Mouse (Mus musculus) embryonic fibroblast, embryonic 13.5 days (primary cell): Measurements from ENCODE around the gene Zfp512b. TPM values are rescaled to one million over a fixed set of nuclear protein-coding genes. Genes with fewer than 3 reads are reported as not detected.

Experiments
- H3K27ac ChIP-seq: 2 replicates; pipeline ENCODE4 v1.5.1; 2012; ENCODE audit warnings: low read length, control low read depth, inconsistent platforms; ENCODE audit not compliant: insufficient read depth
- H3K4me1 ChIP-seq: 2 replicates; pipeline ENCODE4 v1.6.1; 2011; ENCODE audit warnings: low read length; ENCODE audit not compliant: control insufficient read depth, insufficient read depth
- H3K4me3 ChIP-seq: 2 replicates; pipeline ENCODE4 v1.5.1; 2011; ENCODE audit warnings: mild to moderate bottlenecking, control low read depth, low read length; ENCODE audit not compliant: insufficient read depth
- CTCF ChIP-seq: IDR thresholded peaks from 2 replicates; pipeline ENCODE4 v1.5.1; 2011; ENCODE audit warnings: mild to moderate bottlenecking, control low read depth, low read length, moderate library complexity, borderline replicate concordance; ENCODE audit not compliant: insufficient read depth
- POLR2A ChIP-seq: IDR thresholded peaks from 2 replicates; pipeline ENCODE4 v1.6.1; 2011; ENCODE audit warnings: low read depth, mild to moderate bottlenecking, control low read depth, low read length, moderate library complexity
- polyA plus RNA-seq: library from polyadenylated mRNA; stranded (reverse); fragments of >200 nt; gene quantifications from 2 replicates; pipeline ENCODE4 v1.2.4, GENCODE M21; 2011; ENCODE audit warnings: low read depth; ENCODE audit not compliant: missing spikeins, insufficient read length

The Zfp512b gene
- polyA plus RNA-seq, 1 experiment = 41.0 TPM

- H3K27ac ChIP-seq = no peak overlapping the region
- TF ChIP-seq POLR2A = no peak
- no peak for TF ChIP-seq CTCF
- peak overlapping the region; percentile 40; the same call in 1 of the 2 replicates for H3K4me3 ChIP-seq
- H3K4me1 ChIP-seq = peaks cover 8% of the 10 kb centered on the region; the same call in 1 of the 2 replicates
Observed at GRCm38 (mm10) chr2:181600226-181600758, 7.7 kb upstream of the Zfp512b start.

GRCm38 (mm10) chr2:181598454-181599351, 6.1 kb upstream of the Zfp512b start, which contains the start of gene Samd10:
Gene Samd10 (minus strand): TSS chr2:181599212.
- Histone ChIP-seq H3K4me1 (peaks cover 8% of the 10 kb centered on the region; the same call in 1 of the 2 replicates), H3K27ac (no peak within 1 kb of the TSS), H3K4me3 (peak within 1 kb of the TSS; percentile 56)
- TF ChIP-seq CTCF (no peak), POLR2A (no peak; the same call in 1 of the 2 replicates)

DNA sequence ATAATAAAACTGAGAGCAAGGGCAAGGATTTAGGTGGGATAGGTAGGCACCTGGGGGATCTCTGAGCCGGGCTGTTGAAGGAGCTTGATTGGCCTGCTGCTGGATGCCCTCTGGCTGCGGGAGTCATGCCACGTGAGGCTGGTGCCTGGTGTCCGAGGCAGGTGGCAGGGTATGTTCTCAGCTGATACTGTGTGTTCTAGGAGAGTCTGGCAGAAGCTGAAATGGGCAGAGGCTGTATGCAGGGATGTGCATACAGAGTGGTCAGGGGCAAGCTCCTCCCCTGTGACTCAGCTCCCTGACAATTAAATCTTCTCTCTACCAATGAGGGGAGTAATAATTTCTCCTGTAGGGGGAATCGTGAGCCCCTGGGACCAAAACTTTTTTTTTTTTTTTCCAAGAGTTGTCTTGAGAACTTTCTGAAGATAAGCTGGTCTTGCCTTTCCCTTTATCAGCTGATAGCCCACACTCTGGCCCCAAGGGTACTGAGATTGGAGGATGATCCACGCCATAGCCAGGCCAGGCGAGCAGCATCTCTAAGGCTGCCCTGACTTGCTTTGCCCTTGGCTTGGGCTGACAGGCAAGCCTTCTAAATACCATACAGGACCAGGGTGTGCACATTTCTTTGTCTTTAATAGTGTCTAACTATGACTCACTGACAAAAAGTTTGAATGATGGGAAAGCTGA, 4.9 kb upstream of the Zfp512b start:
- H3K4me3 ChIP-seq = no peak overlapping the region
- peaks cover 8% of the 10 kb centered on the region; the same call in 1 of the 2 replicates for H3K4me1 ChIP-seq
- 0 out of 2 replicates have a peak, but pooled peaks have one; percentile 14 for TF ChIP-seq POLR2A
- TF ChIP-seq CTCF = no peak
- no peak overlapping the region for H3K27ac ChIP-seq

DNA sequence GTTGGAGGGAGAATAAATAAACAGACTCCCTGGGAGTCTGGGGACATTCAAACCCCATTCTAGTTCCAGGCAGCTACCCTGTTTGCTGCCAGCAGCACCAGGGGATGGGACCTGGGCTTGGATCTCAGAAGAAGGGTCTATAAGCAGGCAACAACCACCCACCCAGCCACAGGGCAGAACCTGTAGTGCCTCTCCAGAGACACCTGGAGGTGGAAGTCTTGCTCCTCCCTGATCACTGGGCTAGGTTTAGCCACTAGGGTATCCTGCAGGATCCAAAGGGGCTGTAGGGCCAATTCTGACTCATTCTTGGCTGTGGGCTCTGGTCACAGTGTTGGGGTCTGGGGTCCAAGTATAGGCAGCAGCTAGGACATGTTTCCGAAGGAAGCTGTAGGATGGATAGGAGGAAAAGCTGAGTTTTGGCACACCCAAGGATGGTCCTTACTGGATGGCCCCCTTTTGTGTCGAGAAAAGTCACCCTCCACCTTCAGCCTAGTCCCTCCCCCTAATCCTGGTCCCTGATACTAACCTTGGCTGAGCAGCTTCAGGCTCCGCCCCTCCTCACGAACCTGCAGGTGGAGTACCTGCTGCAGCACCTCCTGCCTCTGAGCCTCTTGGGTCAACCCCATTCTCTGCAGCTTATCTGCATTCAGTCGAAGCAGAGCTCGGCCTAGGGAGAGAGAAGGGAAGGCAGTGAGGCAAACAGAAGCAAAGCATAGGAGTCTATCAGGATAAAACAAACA, 3.8 kb upstream of the Zfp512b start:
- Histone ChIP-seq H3K27ac (no peak overlapping the region), H3K4me1 (peaks cover 8% of the 10 kb centered on the region), H3K4me3 (no peak overlapping the region)
- no peak for TF ChIP-seq POLR2A
- TF ChIP-seq CTCF = no peak

DNA sequence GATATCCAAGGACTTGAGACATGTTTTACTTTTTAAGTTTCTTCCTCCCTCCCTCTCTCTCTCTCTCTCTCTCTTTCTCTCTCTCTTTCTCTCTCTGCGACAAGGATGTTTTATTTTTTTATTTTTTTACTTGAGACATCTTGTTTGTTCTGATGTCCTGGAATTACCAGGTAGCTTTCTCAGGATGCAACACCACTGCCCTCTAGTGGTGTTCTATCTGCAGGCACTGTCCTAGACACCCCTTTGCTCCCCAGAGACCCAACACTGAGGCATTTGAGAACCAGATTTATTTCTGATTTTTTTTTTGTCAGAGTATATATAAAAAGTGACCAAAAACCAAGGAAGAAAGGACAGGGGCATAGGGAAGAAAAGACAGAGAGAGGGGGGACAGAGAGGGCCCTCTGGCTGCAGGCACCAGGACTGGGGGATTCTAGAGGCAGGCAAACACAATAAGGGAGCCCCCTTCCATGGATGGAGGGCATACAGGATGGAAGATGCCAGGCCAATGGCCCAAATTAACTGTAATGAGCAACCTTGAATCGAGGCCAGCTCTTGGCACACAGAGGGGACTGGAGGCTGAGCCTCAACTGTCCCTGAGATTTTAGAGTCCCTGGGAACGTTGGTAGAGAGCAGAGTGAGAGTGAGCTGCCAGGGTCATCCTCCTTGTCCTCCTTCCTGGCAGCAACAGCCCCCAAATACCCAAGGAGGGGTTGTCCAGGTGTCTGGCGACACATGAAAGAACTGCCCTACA, 2.5 kb upstream of the Zfp512b start:
- Histone ChIP-seq H3K4me3 (no peak overlapping the region), H3K27ac (no peak overlapping the region)
- no peak for TF ChIP-seq POLR2A
- 0 out of 2 replicates have a peak, but pooled peaks have one; percentile 13 for TF ChIP-seq CTCF

DNA sequence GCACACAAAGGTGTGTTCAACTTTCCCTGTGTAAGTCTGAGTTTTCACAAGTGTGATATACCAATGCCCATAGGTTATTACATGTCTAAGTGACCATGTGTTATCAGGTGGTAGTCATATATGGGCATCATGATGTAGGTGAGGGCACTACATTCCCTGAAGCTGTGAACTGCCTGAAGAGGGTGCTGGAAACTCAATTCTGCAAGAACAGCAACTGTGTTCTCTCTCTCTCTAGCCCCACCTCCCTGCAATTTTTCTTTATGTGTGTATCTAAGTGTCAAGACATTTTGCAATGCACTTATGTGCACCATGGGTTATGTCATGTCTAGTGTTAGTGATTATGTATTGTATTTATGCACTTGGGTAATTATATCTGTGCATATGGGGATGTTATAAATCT, 1.3 kb upstream of the Zfp512b start:
- no peak overlapping the region for H3K4me3 ChIP-seq
- TF ChIP-seq POLR2A (no peak), CTCF (no peak)
- H3K4me1 ChIP-seq = peaks cover 11% of the 10 kb centered on the region
- no peak overlapping the region for H3K27ac ChIP-seq

More for the DNA sequence above, 2.5 kb upstream of the Zfp512b start:
- H3K4me1 ChIP-seq = peaks cover 11% of the 10 kb centered on the region

DNA sequence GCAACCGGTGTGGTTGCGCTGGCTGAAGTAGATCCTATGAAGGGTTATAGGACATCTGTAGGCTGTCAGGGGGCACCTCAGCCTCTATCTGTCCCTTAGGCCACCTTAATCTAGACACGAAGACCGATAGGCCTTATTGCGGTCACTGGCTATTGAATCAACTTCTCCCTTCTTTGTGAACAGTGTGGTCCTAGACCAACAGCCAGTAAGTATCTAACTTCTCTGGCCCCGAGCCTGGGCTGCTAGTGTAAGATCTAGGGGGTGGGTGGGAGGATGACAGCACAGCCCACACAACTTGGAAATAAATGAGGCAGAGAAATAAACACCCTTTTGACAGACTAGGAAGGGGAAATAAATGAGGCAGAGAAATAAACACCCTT, 429 bp upstream of the Zfp512b start:
- TF ChIP-seq CTCF = no peak
- no peak for TF ChIP-seq POLR2A
- Histone ChIP-seq H3K4me1 (peaks cover 11% of the 10 kb centered on the region), H3K27ac (peak overlapping the region; percentile 37), H3K4me3 (peak overlapping the region; percentile 56)

DNA sequence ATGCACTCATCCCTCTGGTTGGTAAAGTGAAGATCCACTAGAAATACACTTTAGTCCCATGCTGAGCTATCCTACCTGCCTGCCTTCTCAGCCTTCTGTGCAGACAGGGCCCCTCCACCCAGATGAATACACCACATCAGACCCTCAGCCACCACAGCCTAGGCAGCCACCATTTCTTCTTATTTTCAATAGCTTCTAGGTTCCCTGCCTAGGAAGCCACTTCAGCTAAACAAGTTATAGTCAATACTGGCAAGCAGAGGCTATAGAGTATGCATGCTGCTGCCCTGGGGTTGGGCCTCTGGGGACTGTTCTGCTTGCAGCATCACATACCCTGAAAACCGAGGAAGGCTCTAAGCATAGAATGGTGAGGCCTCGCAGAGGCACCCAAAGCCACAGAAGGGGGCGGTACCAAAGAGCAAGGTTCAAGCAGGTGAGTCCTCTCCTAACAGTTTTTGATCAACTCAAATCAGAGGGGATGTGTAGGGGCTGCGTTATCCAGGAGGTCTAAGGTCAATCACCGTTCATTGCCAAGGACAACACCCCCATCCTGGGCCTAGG, 996 bp downstream of the Zfp512b start, which contains the start of gene Prpf6:
Gene Prpf6, plus strand, starts transcription at position 341 of the 558 bp plus-strand sequence.
- no peak within 1 kb of the TSS; the same call in 1 of the 2 replicates for H3K27ac ChIP-seq
- H3K4me1 ChIP-seq = peaks cover 3% of the 10 kb centered on the region; the same call in 1 of the 2 replicates
- TF ChIP-seq POLR2A = no peak
- TF ChIP-seq CTCF = no peak
- H3K4me3 ChIP-seq = peak within 1 kb of the TSS; percentile 96

DNA sequence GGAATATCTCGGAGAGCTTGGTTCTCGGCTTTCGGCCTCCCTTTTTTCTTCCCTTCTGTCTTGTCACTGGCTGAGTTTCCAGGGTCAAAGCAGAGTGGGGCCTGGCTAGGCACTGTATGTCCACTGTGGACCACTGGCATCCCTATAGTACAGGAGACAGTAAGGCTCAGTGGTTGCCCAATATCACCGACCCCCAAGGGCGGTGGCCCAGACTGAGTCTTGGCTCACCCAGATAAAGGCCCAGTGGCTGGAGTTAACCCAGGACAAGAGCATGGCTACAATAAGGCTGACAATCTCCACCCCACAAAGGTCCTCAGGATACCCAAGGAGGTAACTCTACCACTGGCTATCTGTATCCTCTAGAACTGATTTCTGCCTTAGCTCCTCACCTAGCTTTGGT, 2.1 kb downstream of the Zfp512b start:
- TF ChIP-seq POLR2A (no peak), CTCF (no peak)
- Histone ChIP-seq H3K27ac (no peak overlapping the region), H3K4me1 (peaks cover 3% of the 10 kb centered on the region; the same call in 1 of the 2 replicates), H3K4me3 (no peak overlapping the region)
